Mouse (Mus musculus) central nervous system, embryonic 18 days (tissue): ENCODE data around the gene Arhgap4. TPM values are rescaled to one million over a fixed set of nuclear protein-coding genes. Genes with fewer than 3 reads are reported as not detected.

Source experiments
- polyA plus RNA-seq: library from polyadenylated mRNA; depleted of rRNA; stranded (reverse); fragments of >200 nt; gene quantifications from 2 replicates; pipeline ENCODE4 v1.2.3, GENCODE M21; 2012; rRNA removed

Arhgap4 gene
- 6.3 and 7.0 TPM in 2 replicates for polyA plus RNA-seq

DNA sequence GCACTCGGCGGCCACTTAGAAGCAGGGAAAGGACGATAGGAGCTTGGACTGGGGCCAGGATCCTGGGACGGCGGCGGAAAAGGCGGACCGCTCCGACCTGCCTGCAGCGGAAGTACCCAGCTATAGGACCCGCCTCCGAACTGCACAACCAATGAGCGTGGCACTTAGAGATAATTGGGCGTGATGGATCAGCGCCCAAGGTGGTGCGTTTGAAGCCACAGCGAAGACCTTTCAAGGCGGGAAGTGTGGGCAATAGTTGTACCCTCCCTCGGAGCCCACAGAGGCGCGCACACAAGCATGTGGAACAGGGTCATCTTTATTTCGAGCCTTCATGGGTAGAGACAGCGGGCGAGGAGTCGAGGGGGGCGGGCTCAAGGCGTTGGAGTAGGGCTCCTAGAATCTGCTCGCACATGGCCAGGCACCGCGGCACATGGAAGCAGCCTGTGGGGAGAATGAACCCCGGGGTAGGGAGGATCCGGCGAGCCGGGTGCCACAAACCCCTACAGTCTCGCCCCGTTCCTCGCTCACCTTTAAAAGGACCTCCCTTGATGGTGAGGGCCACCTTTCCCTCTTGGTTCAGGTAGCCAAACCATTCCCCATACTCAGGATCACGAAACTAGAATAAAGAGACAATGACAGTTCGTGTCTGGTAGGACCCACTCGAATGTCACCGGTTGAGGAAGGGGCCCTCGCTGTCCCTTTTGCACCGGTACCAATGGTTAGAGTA, at the start of gene Arhgap4, which contains the start of gene Naa10:
Gene Arhgap4, minus strand, starts transcription at position 48 of the 727 bp plus-strand sequence.
Gene Naa10, minus strand, starts transcription at position 122 of the 727 bp plus-strand sequence.

DNA sequence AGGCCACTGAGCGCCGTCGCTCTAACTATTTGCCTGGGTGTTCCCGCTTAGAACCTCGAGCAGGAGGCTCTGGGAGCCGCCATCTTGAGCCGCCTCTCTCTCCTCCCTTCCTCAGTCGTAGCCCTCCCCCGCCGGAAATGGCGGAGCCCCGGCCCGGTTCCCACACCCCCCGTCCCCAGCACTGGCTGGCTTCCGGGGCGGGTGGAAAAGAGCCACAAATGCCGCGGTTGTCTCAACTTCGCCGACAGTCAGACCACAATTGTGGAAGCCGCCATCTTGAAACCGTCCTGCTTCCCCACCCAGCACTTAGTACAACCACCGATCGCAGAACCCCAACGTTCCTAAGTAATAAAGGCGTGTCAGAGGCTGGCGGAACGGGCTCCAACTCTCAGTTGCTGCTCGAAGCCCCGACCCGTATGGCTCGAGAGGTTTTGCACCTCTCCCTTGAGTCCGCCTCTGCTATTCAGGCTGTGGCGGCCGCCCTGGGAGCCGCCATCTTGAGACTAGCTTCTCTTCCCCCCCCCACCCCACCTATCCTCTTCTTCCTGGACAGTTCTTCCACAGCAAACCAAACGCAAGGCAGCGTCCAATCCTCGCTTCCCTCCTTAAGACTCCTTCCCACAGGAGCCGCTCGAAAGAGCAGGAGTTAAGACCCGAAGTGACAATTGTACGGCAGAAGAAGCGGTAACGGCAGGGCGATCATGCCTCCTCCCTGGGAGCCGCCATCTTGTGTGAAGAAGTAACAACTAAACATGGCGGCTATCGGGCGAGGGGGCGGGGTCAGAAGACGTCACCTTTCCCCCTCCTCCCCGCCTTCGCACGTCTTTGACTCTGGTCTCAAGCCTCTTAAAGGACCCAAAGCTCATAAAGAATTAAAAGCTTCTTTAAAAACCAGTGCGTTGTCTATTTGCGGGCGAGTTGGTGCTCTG, 44.8 kb upstream of the Arhgap4 start, which contains the start of gene Hcfc1:
Gene Hcfc1, minus strand, starts transcription at position 110 of the 929 bp plus-strand sequence.

DNA sequence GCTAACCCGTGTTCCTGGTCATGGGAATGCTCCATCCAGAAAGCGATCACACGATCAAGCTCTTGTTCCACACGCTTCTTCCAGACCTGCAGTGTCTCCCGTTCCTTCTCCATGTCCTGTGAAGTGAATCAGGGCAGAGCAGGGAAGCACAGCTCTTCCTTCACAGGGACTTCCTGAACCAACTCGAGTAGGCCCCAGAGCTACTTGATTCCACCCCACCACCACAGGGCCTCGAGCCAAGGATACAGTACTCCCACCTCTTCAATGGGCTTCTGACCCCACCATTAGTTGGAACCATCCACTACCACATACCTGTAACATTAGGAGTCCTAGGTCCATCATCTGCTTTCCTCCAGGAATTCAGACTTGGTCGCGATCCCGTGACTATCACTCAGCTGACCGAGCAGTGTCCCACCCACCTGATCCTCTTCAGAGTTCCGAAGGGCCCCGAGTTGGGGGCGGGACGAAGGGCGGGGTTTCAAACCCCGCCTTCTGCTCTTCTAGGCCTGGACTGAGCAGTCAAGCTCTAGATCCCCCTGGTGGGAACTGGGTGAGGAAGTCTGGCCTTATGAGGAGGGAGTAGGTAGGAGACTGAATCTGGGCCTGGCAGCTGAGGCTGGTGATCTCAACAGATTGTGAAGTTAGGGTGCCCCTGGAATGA, 8.9 kb upstream of the Arhgap4 start, which contains the start of gene Renbp:
Gene Renbp, minus strand, starts transcription at position 449 of the 661 bp plus-strand sequence.

DNA sequence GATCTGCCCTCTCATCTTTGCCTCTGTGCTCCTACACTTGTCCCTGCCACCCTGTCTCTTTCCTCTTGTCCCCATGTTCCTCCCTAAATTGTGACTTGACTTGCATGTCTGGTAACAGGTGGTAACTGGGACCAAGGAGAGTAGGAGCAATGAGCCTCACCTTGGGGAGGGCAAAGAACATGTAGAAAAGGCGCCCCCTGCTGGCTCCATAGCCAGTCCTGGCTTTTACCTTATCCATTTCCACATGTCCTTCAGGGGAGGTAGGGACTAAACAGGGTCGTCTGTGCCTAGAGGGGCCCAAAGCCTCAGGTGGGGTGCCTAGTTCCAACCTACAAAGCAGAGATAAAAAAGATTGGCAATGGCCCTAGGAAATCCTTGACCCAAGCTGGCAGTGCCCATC, 26.0 kb downstream of the Arhgap4 start, which contains the start of gene L1cam:
Gene L1cam, minus strand, starts transcription at position 387 of the 400 bp plus-strand sequence.

DNA sequence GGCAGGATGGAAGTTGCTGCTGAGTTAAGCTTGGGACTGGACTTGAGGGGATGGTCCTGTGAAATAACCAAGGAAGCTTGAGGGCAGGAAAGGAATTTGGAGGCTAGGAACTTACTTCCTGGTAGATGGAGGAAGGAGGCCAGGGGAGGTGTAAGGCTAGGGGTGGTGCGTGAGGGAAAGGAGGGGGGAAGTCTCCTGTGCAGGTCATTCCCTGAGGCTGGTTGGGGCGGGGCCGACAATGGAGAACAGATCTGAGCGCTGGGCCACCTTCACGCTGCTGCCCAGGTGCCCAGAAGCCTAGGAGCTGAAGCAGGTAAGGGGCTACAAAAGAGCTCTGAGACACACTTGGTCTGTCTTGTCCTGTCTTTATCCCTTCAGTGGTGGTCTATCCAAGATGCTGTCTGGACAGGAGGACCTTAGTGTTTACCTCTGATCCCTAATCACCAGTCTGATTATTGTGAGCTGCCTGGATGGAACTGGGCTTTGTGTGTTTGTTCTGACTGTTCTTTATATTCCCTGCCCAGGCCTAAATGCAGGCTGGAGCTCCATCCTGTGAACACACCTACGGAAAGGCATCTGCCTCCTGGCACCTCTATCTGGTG, 30.0 kb downstream of the Arhgap4 start, which contains the start of gene Avpr2:
Gene Avpr2, plus strand, starts transcription at position 552 of the 602 bp plus-strand sequence.

Other genes starting within 250 kb of the Arhgap4 start
- 62.3 and 69.2 TPM in 2 replicates for gene Slc6a8, start 248.7 kb downstream of the Arhgap4 start, polyA plus RNA-seq
- 53.9 and 62.7 TPM in 2 replicates for gene Bcap31, start 205.7 kb downstream of the Arhgap4 start, polyA plus RNA-seq
- 16.0 and 17.5 TPM in 2 replicates for gene Abcd1, start 205.3 kb downstream of the Arhgap4 start, polyA plus RNA-seq
- gene Plxnb3, start 164.8 kb downstream of the Arhgap4 start, polyA plus RNA-seq = 0.95 and 1.9 TPM in 2 replicates
- gene Srpk3, start 147.5 kb downstream of the Arhgap4 start, polyA plus RNA-seq = 0.61 and 4.7 TPM in 2 replicates
- 431 and 464 TPM in 2 replicates for gene Idh3g, start 135.0 kb downstream of the Arhgap4 start, polyA plus RNA-seq
- gene Ssr4, start 134.8 kb downstream of the Arhgap4 start, polyA plus RNA-seq = 161 and 178 TPM in 2 replicates
- gene Pdzd4, start 96.9 kb downstream of the Arhgap4 start, polyA plus RNA-seq = 133 and 139 TPM in 2 replicates
- gene Avpr2, start 29.8 kb downstream of the Arhgap4 start, polyA plus RNA-seq = not detected in 2 replicates
- 241 and 245 TPM in 2 replicates for gene L1cam, start 25.8 kb downstream of the Arhgap4 start, polyA plus RNA-seq
- 84.7 and 88.1 TPM in 2 replicates for gene Naa10, start 74 bp upstream of the Arhgap4 start, polyA plus RNA-seq
- 7.3 and 9.4 TPM in 2 replicates for gene Renbp, start 9.0 kb upstream of the Arhgap4 start, polyA plus RNA-seq
- 39.8 and 40.1 TPM in 2 replicates for gene Hcfc1, start 44.5 kb upstream of the Arhgap4 start, polyA plus RNA-seq
- gene Irak1, start 102.0 kb upstream of the Arhgap4 start, polyA plus RNA-seq = 64.0 and 65.2 TPM in 2 replicates
- 0.06 TPM in 1 of 2 replicates, not detected in the other for gene Opn1mw, start 205.6 kb upstream of the Arhgap4 start, polyA plus RNA-seq
- 26.2 and 26.9 TPM in 2 replicates for gene Mecp2, start 213.5 kb upstream of the Arhgap4 start, polyA plus RNA-seq
- gene Tex28, start 246.0 kb upstream of the Arhgap4 start, polyA plus RNA-seq = not detected in 2 replicates